Mouse (Mus musculus): Measurements from ENCODE around the gene Pdgfra. TPM values are rescaled to one million over a fixed set of nuclear protein-coding genes. Genes with fewer than 3 reads are reported as not detected.
A peak's percentile ranks its signal among the peaks of the same experiment; 100 is the strongest.

Gene Pdgfra
- polyA plus RNA-seq, 1 experiment from 2014 or later, result 5.2 TPM

GRCm38 (mm10) chr5:75156554-75157036 is 4.5 kb downstream of the Pdgfra start:
- peaks cover 71% of the 10 kb centered on the region for H3K27me3 ChIP-seq
- no peaks in the 10 kb centered on the region for H3K36me3 ChIP-seq
- peak overlapping the region; percentile 74 for H3K4me2 ChIP-seq (replicated peaks)
- no peaks in the 10 kb centered on the region for H3K9me3 ChIP-seq
- peak overlapping the region; percentile 46 for H3K9ac ChIP-seq (replicated peaks)
- peak overlapping the region; percentile 38 for H3K4me3 ChIP-seq (replicated peaks)
- peaks cover 46% of the 10 kb centered on the region for H3K4me1 ChIP-seq (replicated peaks)
- WGBS, result under 1% methylated on average over 21 of the region's 21 CpGs
- peak; percentile 57 for ATAC-seq
- H3K27ac ChIP-seq, result no peak overlapping the region

- no peak overlapping the region for H3K27ac ChIP-seq
- peak overlapping the region; percentile 38 for H3K4me3 ChIP-seq (replicated peaks)
- peak overlapping the region; percentile 74 for H3K4me2 ChIP-seq (replicated peaks)
- H3K9ac ChIP-seq (replicated peaks), result no peak overlapping the region
- peaks cover 70% of the 10 kb centered on the region for H3K27me3 ChIP-seq
- no peak for ATAC-seq
- H3K36me3 ChIP-seq, result no peaks in the 10 kb centered on the region
- peaks cover 42% of the 10 kb centered on the region for H3K4me1 ChIP-seq (replicated peaks)
- WGBS, result under 1% methylated on average over 3 of the region's 3 CpGs
- no peaks in the 10 kb centered on the region for H3K9me3 ChIP-seq
Observed at GRCm38 (mm10) chr5:75157038-75157437, 4.9 kb downstream of the Pdgfra start.

GRCm38 (mm10) chr5:75160530-75161170 is 8.6 kb downstream of the Pdgfra start:
- Histone ChIP-seq H3K4me3 (replicated peaks) (no peak overlapping the region), H3K27ac (no peak overlapping the region), H3K4me2 (replicated peaks) (no peak overlapping the region), H3K9ac (replicated peaks) (no peak overlapping the region), H3K4me1 (replicated peaks) (peaks cover 18% of the 10 kb centered on the region), H3K36me3 (no peaks in the 10 kb centered on the region), H3K27me3 (peaks cover 41% of the 10 kb centered on the region), H3K9me3 (no peaks in the 10 kb centered on the region)
- 53% methylated on average over 12 of the region's 12 CpGs for WGBS
- ATAC-seq, result no peak

- 91% methylated on average over 6 of the region's 6 CpGs for WGBS
- Histone ChIP-seq H3K36me3 (no peaks in the 10 kb centered on the region), H3K27me3 (peaks cover 36% of the 10 kb centered on the region), H3K4me2 (replicated peaks) (no peak overlapping the region), H3K4me3 (replicated peaks) (no peak overlapping the region), H3K9me3 (no peaks in the 10 kb centered on the region), H3K4me1 (replicated peaks) (peaks cover 9% of the 10 kb centered on the region), H3K9ac (replicated peaks) (no peak overlapping the region), H3K27ac (no peak overlapping the region)
- no peak for ATAC-seq
Observed at GRCm38 (mm10) chr5:75161586-75161985, 9.5 kb downstream of the Pdgfra start.

GRCm38 (mm10) chr5:75163289-75163951 is 11.3 kb downstream of the Pdgfra start:
- Histone ChIP-seq H3K27ac (no peak overlapping the region), H3K4me2 (replicated peaks) (no peak overlapping the region), H3K9ac (replicated peaks) (no peak overlapping the region), H3K36me3 (no peaks in the 10 kb centered on the region), H3K4me1 (replicated peaks) (peaks cover 6% of the 10 kb centered on the region; the same call in 1 of the 2 replicates), H3K4me3 (replicated peaks) (no peak overlapping the region), H3K9me3 (no peaks in the 10 kb centered on the region), H3K27me3 (peaks cover 24% of the 10 kb centered on the region)
- ATAC-seq, result no peak
- WGBS, result 82% methylated on average over 23 of the region's 23 CpGs

- WGBS, result 83% methylated on average over 4 of the region's 4 CpGs
- peaks cover 6% of the 10 kb centered on the region; the same call in 1 of the 2 replicates for H3K4me1 ChIP-seq (replicated peaks)
- no peak overlapping the region for H3K4me3 ChIP-seq (replicated peaks)
- no peaks in the 10 kb centered on the region for H3K9me3 ChIP-seq
- no peak overlapping the region for H3K27ac ChIP-seq
- H3K36me3 ChIP-seq, result no peaks in the 10 kb centered on the region
- no peak for ATAC-seq
- no peak overlapping the region for H3K9ac ChIP-seq (replicated peaks)
- H3K4me2 ChIP-seq (replicated peaks), result no peak overlapping the region
- peaks cover 14% of the 10 kb centered on the region; the same call in 1 of the 2 replicates for H3K27me3 ChIP-seq
Observed at GRCm38 (mm10) chr5:75164688-75165087, 12.6 kb downstream of the Pdgfra start.

GRCm38 (mm10) chr5:75169837-75170236 is 17.7 kb downstream of the Pdgfra start:
- no peaks in the 10 kb centered on the region for H3K9me3 ChIP-seq
- no peak overlapping the region for H3K4me2 ChIP-seq (replicated peaks)
- no peak for ATAC-seq
- H3K36me3 ChIP-seq, result no peaks in the 10 kb centered on the region
- no peak overlapping the region for H3K27ac ChIP-seq
- peaks cover 5% of the 10 kb centered on the region; the same call in 1 of the 2 replicates for H3K27me3 ChIP-seq
- WGBS, result 60% methylated on average over 6 of the region's 6 CpGs
- no peaks in the 10 kb centered on the region for H3K4me1 ChIP-seq (replicated peaks)
- no peak overlapping the region for H3K4me3 ChIP-seq (replicated peaks)
- H3K9ac ChIP-seq (replicated peaks), result no peak overlapping the region

GRCm38 (mm10) chr5:75171859-75172258 is 19.8 kb downstream of the Pdgfra start:
- Histone ChIP-seq H3K4me1 (replicated peaks) (no peaks in the 10 kb centered on the region), H3K4me2 (replicated peaks) (no peak overlapping the region), H3K36me3 (no peaks in the 10 kb centered on the region), H3K4me3 (replicated peaks) (no peak overlapping the region), H3K9me3 (no peaks in the 10 kb centered on the region), H3K9ac (replicated peaks) (no peak overlapping the region), H3K27ac (no peak overlapping the region), H3K27me3 (0 out of 2 replicates have a peak, but pooled peaks cover 1% of the 10 kb centered on the region)
- no peak for ATAC-seq
- 86% methylated on average over 10 of the region's 10 CpGs for WGBS

- Histone ChIP-seq H3K27ac (no peak overlapping the region), H3K9me3 (no peaks in the 10 kb centered on the region), H3K4me2 (replicated peaks) (no peak overlapping the region), H3K4me1 (replicated peaks) (peaks cover 5% of the 10 kb centered on the region; the same call in 1 of the 2 replicates), H3K36me3 (no peaks in the 10 kb centered on the region), H3K27me3 (0 out of 2 replicates have a peak, but pooled peaks cover 3% of the 10 kb centered on the region), H3K9ac (replicated peaks) (no peak overlapping the region), H3K4me3 (replicated peaks) (no peak overlapping the region)
- ATAC-seq, result no peak
- 79% methylated on average over 10 of the region's 10 CpGs for WGBS
Observed at GRCm38 (mm10) chr5:75179249-75179648, 27.2 kb downstream of the Pdgfra start.

GRCm38 (mm10) chr5:75179726-75180290 is 27.7 kb downstream of the Pdgfra start:
- no peak overlapping the region for H3K27ac ChIP-seq
- WGBS, result 68% methylated on average over 12 of the region's 12 CpGs
- no peak for ATAC-seq
- H3K9ac ChIP-seq (replicated peaks), result no peak overlapping the region
- peaks cover 5% of the 10 kb centered on the region; the same call in 1 of the 2 replicates for H3K4me1 ChIP-seq (replicated peaks)
- H3K36me3 ChIP-seq, result no peaks in the 10 kb centered on the region
- H3K9me3 ChIP-seq, result no peaks in the 10 kb centered on the region
- H3K4me2 ChIP-seq (replicated peaks), result no peak overlapping the region
- H3K27me3 ChIP-seq, result 0 out of 2 replicates have a peak, but pooled peaks cover 3% of the 10 kb centered on the region
- no peak overlapping the region for H3K4me3 ChIP-seq (replicated peaks)

GRCm38 (mm10) chr5:75183653-75184052 is 31.6 kb downstream of the Pdgfra start:
- Histone ChIP-seq H3K36me3 (no peaks in the 10 kb centered on the region), H3K4me3 (replicated peaks) (no peak overlapping the region), H3K9ac (replicated peaks) (no peak overlapping the region), H3K4me1 (replicated peaks) (peaks cover 5% of the 10 kb centered on the region; the same call in 1 of the 2 replicates), H3K27me3 (no peaks in the 10 kb centered on the region), H3K27ac (no peak overlapping the region), H3K9me3 (no peaks in the 10 kb centered on the region), H3K4me2 (replicated peaks) (no peak overlapping the region)
- WGBS, result 87% methylated on average over 6 of the region's 6 CpGs
- ATAC-seq, result no peak

GRCm38 (mm10) chr5:75184112-75184511 is 32.0 kb downstream of the Pdgfra start:
- Histone ChIP-seq H3K9me3 (no peaks in the 10 kb centered on the region), H3K36me3 (no peaks in the 10 kb centered on the region), H3K4me3 (replicated peaks) (no peak overlapping the region), H3K4me1 (replicated peaks) (peaks cover 7% of the 10 kb centered on the region; the same call in 1 of the 2 replicates), H3K4me2 (replicated peaks) (no peak overlapping the region), H3K27ac (no peak overlapping the region), H3K9ac (replicated peaks) (no peak overlapping the region), H3K27me3 (no peaks in the 10 kb centered on the region)
- ATAC-seq, result no peak
- 92% methylated on average over 5 of the region's 5 CpGs for WGBS
